Mouse (Mus musculus) MEL (cell line): Measurements from ENCODE around the gene Rph3al.

Experiments
- EP300 ChIP-seq, 2 experiments: IDR thresholded peaks; 2 replicates each; pipeline ENCODE4 v1.6.1; 2011; ENCODE audit warnings: improper control_type of control experiment in 2 of 2, low read length in 2 of 2, low read depth in 1 of 2, mild to moderate bottlenecking in 1 of 2
- MAFK ChIP-seq: IDR thresholded peaks from 2 replicates; pipeline ENCODE4 v1.6.1; 2011; ENCODE audit warnings: low read depth, mild to moderate bottlenecking, low read length, improper control_type of control experiment, borderline replicate concordance
- MAX ChIP-seq: IDR thresholded peaks from 2 replicates; pipeline ENCODE4 v1.6.1; 2011; ENCODE audit warnings: low read length, improper control_type of control experiment
- MEF2A ChIP-seq: IDR thresholded peaks from 2 replicates; pipeline ENCODE4 v1.6.1; 2014; ENCODE audit warnings: low read depth, mild to moderate bottlenecking, inconsistent platforms, low read length, improper control_type of control experiment; ENCODE audit not compliant: poor library complexity, insufficient replicate concordance, severe bottlenecking; ENCODE audit errors: extremely low read depth

GRCm38 (mm10) chr11:75849552-75849951 is 88.7 kb downstream of the Rph3al start:
- no peak for TF ChIP-seq MEF2A
- no peak for TF ChIP-seq EP300 (IDR thresholded peaks at IDR 0.05; ENCODE audit: low read depth in 1 of 2, low read length in 2 of 2)
- TF ChIP-seq MAX: no peak
- TF ChIP-seq MAFK: no peak
